Mouse (Mus musculus) neutrophil, adult 83 days (primary cell): Measurements from ENCODE around the gene Gm49336. TPM values are rescaled to one million over a fixed set of nuclear protein-coding genes. Genes with fewer than 3 reads are reported as not detected.

Experiments used
- total RNA-seq, 2 experiments: library from RNA; stranded (reverse); gene quantifications; one replicate each; pipeline ENCODE4 v1.2.4; 2023

The Gm49336 gene
- total RNA-seq = 10 to 100 TPM; 35.1 to 43.5 TPM

GRCm38 (mm10) chr14:60251281-60252003 lies at the start of gene Gm49336, which contains the start of gene Nupl1:
TSS of gene Gm49336 (minus strand) at chr14:60251507.
TSS of gene Nupl1 (minus strand) at chr14:60251431.

DNA sequence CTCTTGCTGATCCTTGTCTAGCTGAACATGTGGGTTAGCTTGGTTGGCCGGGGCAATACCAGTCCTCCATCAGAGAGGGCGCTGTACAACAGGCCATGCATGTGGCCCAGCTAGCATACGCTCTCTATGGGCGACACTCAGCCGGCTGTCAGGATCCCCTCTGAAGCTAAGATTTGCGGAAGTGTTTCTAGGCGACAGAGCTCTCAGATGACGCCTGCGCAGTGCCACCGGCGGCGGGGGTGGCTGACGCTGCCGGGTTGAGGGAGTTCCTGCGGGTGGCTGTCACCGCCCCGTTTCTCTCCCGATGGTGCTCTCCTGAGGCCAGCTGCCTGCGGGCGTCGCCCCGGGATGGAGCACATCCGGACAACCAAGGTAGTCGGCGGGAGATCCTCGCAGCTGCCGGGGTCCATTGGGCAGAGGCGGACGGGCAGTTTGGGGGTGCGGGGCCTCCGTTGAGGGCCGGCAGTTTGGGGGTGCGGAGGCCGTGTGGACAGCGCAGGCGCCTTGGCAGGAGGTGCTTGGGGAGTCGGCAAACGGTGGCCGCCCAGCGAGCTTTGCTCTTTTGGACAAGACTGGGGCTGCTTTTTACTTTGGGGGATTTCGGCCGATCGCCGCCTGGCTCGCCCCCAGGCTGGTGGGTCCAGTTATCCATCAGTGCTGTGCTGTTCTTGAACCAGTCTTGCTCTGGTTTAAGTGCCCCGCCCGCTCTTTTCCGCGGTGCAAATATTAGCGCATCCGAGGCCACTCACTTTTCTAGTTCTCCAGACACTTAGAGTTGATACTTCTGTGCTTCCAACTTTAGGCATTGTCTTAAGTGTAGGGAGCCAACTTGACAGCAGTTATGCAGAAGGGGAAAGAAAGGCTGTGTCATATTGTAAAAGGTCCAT lies 13.9 kb upstream of the Gm49336 start, which contains the start of gene Mtmr6:
Gene Mtmr6 (plus strand): TSS at position 239 of the 887 bp plus-strand sequence.

GRCm38 (mm10) chr14:60196884-60197283 lies 54.4 kb downstream of the Gm49336 start, which contains the start of gene Atp8a2:
TSS of gene Atp8a2 (minus strand) at chr14:60197179.

Other genes with a start within 250 kb of the Gm49336 start
- gene Atp8a2, start 54.3 kb downstream of the Gm49336 start, total RNA-seq = 1 to 10 TPM; 1.8 to 2.4 TPM
- not detected for gene Nupl1, start 76 bp downstream of the Gm49336 start, total RNA-seq
- gene Mtmr6, start 13.7 kb upstream of the Gm49336 start, total RNA-seq = 10 to 100 TPM; 74.3 to 77.5 TPM
- gene Amer2, start 121.8 kb upstream of the Gm49336 start, total RNA-seq = 10 to 100 TPM; 17.3 to 19.8 TPM